Mouse (Mus musculus) gastrocnemius, postnatal 10 days (tissue): Measurements from ENCODE around the gene Olfr1387. TPM values are rescaled to one million over a fixed set of nuclear protein-coding genes. Genes with fewer than 3 reads are reported as not detected.
"Not testable (repeated sequence)": the region's sequence is repeated elsewhere in the genome, so short reads cannot be mapped to it uniquely, and the experiment has no call there.

Experiments
- DNase-seq: peaks from one replicate; pipeline ENCODE4 v3.0.0; 2021; ENCODE audit warnings: mixed read lengths
- long read RNA-seq, 2 experiments: library from polyadenylated mRNA; stranded (forward); transcript quantifications; one replicate each; pipeline ENCODE4 v2.0.0; 2021
- total RNA-seq, 2 experiments: library from RNA; stranded (reverse); gene quantifications; 2 replicates each; pipeline ENCODE4 v1.2.3; 2021

Olfr1387 gene
- not detected for total RNA-seq
- long read RNA-seq, experiment 1, result 0 reads
- long read RNA-seq, experiment 2, result 0 reads

GRCm38 (mm10) chr11:49455043-49455442 is at the start of gene Olfr1387:
Gene Olfr1387 (plus strand): TSS chr11:49455343.
- DNase-seq, result no peak

- DNase-seq, result no peak
Measured at GRCm38 (mm10) chr11:49406784-49407183, 48.4 kb upstream of the Olfr1387 start.

DNA sequence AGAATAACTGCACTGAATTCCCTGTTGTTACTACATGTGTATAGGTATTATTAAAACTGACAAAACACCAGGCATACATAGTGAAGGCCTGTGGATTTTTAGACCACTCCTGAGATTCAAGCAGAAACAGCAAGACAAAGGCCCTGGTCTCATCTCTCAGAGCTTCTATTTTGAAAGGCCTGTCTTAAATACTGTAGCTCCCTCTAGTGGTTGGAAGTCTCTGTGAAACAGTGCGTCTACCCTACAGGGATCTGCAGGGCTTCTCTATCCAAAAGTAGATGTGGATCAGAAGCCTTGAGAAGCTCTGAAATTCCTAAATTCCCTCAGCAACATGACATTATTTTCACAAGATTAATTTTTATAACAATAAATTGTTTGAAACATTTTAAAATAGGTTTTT is 44.6 kb upstream of the Olfr1387 start:
- DNase-seq, result no peak

DNA sequence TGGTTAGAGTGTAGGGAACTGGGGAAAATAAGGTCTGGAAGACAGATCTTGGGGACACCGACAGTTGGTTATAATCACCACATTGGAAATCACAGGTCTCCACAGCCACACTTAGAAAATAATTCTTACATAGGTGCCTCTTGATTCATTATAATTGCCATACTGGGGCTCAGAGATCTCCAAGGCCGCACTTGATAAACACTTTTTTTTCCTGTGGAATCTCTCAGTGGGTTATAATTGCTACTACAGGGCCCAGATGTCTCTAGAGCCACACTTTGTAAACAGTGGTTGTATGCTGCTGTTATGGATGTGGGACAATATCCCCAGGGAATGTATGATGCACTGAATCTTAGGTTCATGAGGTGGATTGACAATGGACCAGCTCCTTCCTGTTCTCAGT is 32.4 kb upstream of the Olfr1387 start, which contains the start of gene Olfr1389:
Olfr1389 (plus strand) TSS at position 301 of the 400 bp plus-strand sequence.
- no peak for DNase-seq

DNA sequence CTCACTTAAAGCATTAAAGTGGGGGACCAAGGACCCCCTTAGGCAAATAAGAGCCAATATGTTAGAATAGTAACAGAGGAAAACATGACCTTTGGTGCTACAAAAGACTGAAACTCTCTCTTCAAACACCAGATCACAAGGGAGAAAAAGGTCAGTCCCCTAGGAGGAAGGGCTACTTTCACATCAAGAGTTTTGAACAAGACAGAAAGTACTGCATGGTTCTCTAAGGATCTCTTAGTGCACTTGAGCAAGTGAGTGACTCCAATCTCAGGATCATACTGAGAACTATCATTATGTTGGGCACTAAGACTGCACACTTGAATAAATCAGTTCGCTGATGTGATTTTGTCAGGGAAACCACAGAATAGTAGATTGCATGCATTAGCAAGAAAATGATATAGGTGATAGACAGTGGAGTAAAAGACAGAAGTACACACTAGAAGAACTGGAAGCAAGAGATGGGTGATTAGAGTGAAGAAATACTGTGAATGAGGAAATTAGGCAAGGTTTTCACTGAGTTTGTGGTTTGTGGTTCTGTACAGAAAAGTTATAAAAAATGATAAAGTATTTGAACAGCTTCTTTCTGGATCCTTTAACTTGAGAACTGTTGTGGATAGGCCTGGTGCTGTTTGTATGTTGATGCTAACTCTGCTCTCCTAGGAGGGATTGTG is 29.8 kb upstream of the Olfr1387 start:
- DNase-seq, result no peak

DNA sequence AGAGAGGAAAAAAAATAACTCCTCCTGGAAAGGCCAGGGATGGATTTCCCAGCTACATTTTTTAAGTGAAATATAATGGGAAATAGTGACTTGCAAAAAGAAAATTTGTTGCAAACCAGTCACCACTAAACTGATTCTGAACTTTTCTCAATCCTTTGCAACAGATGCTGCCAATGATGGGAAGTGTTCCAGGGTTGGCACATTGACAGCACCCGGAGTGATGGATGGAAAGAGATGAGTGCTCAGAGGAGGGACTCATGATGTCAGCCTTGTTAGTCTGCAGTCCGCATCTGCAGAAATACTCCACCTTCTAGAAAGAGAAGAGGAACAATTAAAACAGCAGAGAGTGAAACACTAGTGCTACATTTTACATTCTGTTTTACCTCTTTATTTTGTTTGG is 25.5 kb upstream of the Olfr1387 start:
- DNase-seq, result no peak

DNA sequence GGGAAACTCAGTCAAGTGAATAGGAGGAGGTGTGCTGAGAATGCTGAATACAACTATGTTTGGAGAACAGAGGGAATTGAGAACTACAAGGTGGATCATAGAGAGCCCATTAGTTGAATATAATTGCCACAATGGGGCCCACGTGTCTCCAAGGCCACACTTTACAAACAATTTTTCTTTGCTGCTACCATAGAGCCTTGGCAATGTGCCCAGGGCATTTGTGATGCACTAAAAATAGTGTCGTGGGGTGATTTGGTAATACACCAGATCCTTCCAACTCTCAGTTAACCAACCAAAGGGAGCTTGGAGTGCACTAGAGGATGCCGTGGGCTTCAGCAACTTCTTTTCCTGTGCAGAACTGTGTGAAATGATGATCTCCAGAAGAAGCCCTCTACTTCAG is 18.7 kb upstream of the Olfr1387 start, which contains the start of gene Olfr1388:
Olfr1388 (plus strand) TSS at position 214 of the 400 bp plus-strand sequence.
- DNase-seq, result no peak

GRCm38 (mm10) chr11:49464746-49465145 is 9.6 kb downstream of the Olfr1387 start, which contains the start of gene Olfr1386:
Gene Olfr1386 (plus strand): TSS chr11:49465046.
- DNase-seq, result not testable (repeated sequence)

- DNase-seq, result no peak
Measured at GRCm38 (mm10) chr11:49485973-49486372, 30.8 kb downstream of the Olfr1387 start.

DNA sequence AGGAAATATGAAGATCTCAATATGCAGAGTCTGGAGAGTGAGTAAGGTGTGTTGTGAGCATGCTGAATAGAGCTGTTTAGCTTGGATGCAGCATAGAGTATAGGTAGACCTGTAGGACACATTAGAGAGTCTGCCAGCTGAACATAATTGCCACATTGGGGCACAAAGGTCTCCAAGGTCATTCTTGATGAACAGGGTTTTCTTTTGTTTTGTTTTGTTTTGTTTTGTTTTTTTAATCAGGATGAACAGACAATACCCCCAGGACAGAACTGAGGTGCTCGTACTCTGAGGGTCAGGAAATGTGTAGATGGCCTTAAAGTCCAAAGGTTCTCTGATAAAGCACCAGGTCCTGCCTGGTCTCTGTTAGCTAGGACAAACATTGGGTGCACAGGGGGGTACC is 33.6 kb downstream of the Olfr1387 start, which contains the start of gene Olfr1385:
Olfr1385 (plus strand) TSS at position 301 of the 400 bp plus-strand sequence.
- DNase-seq, result not testable (repeated sequence)

Other genes starting within 250 kb of the Olfr1387 start
- gene Mgat1, start 211.2 kb upstream of the Olfr1387 start, total RNA-seq, result 10 to 100 TPM; 42.7 to 60.3 TPM
- gene Olfr1393, start 177.0 kb upstream of the Olfr1387 start, total RNA-seq, result under 1 TPM; 0.18 to 0.33 TPM
- not detected for gene Olfr1392, start 170.1 kb upstream of the Olfr1387 start, total RNA-seq
- gene Olfr10, start 150.6 kb upstream of the Olfr1387 start, total RNA-seq, result not detected
- gene Olfr1391, start 132.6 kb upstream of the Olfr1387 start, total RNA-seq, result not detected
- gene Olfr1390, start 120.2 kb upstream of the Olfr1387 start, total RNA-seq, result not detected
- not detected for gene Olfr1389, start 32.3 kb upstream of the Olfr1387 start, total RNA-seq
- gene Olfr1388, start 18.7 kb upstream of the Olfr1387 start, total RNA-seq, result under 1 TPM; 0.11 to 0.12 TPM
- gene Olfr1386, start 9.7 kb downstream of the Olfr1387 start, total RNA-seq, result not detected
- gene Olfr1385, start 33.7 kb downstream of the Olfr1387 start, total RNA-seq, result not detected
- gene Olfr1384, start 51.4 kb downstream of the Olfr1387 start, total RNA-seq, result not detected
- gene Olfr1383, start 64.3 kb downstream of the Olfr1387 start, total RNA-seq, result not detected
- not detected for gene Olfr1382, start 72.9 kb downstream of the Olfr1387 start, total RNA-seq
- gene Olfr1381, start 88.1 kb downstream of the Olfr1387 start, total RNA-seq, result not detected
- gene Olfr1380, start 101.5 kb downstream of the Olfr1387 start, total RNA-seq, result not detected
- 1 to 10 TPM; 4.2 to 5.8 TPM for gene Flt4, start 153.9 kb downstream of the Olfr1387 start, total RNA-seq
- gene Scgb3a1, start 208.3 kb downstream of the Olfr1387 start, total RNA-seq, result not detected